Mouse (Mus musculus): ENCODE measurements at regions not wholly inside any gene's neighbourhood (a gene's known extent, or its start where the extent isn't known, plus 50 kb on each side); places are given as distances from the start of the nearest gene placed in this dataset.

GRCm38 (mm10) chr7:136676104-136676503 lies 218.3 kb upstream of the Mgmt start:
- intact Hi-C loops (cut with DNase I) = no loop called here
- DNase-seq = no peak

GRCm38 (mm10) chr7:136676987-136677545 lies 217.3 kb upstream of the Mgmt start:
- no peak for DNase-seq
- intact Hi-C loops (cut with DNase I) = no loop called here

GRCm38 (mm10) chr7:136689579-136689978 lies 204.8 kb upstream of the Mgmt start:
- intact Hi-C loops (cut with DNase I) = loop anchor here (5.0 kb wide), 2 partner anchors 148 to 202 kb away; no protein-coding TSS in a partner anchor
- DNase-seq = peak; percentile 16 to 40

GRCm38 (mm10) chr7:136706246-136706645 lies 188.2 kb upstream of the Mgmt start:
- no peak for DNase-seq
- intact Hi-C loops (cut with DNase I) = no loop called here

- intact Hi-C loops (cut with DNase I) = no loop called here
- DNase-seq = no peak
Observed at GRCm38 (mm10) chr7:136707200-136708003, 187.0 kb upstream of the Mgmt start.

- intact Hi-C loops (cut with DNase I) = no loop called here
- no peak for DNase-seq
Observed at GRCm38 (mm10) chr7:136708004-136708435, 186.4 kb upstream of the Mgmt start.

- DNase-seq = peak; percentile 26 to 34
- intact Hi-C loops (cut with DNase I) = no loop called here
Observed at GRCm38 (mm10) chr7:136710653-136711052, 183.8 kb upstream of the Mgmt start.

GRCm38 (mm10) chr7:136712962-136713640 lies 181.3 kb upstream of the Mgmt start:
- peak; percentile 22 to 33 for DNase-seq
- intact Hi-C loops (cut with DNase I) = no loop called here

- no peak for DNase-seq
- intact Hi-C loops (cut with DNase I) = no loop called here
Observed at GRCm38 (mm10) chr7:136727628-136728402, 166.6 kb upstream of the Mgmt start.

GRCm38 (mm10) chr7:136742171-136742570 lies 152.2 kb upstream of the Mgmt start:
- intact Hi-C loops (cut with DNase I) = no loop called here
- no peak for DNase-seq

GRCm38 (mm10) chr7:136745412-136745811 lies 149.0 kb upstream of the Mgmt start:
- intact Hi-C loops (cut with DNase I) = no loop called here
- DNase-seq = no peak

- intact Hi-C loops (cut with DNase I) = no loop called here
- no peak for DNase-seq
Observed at GRCm38 (mm10) chr7:136751477-136751876, 142.9 kb upstream of the Mgmt start.

- no peak for DNase-seq
- intact Hi-C loops (cut with DNase I) = no loop called here
Observed at GRCm38 (mm10) chr7:136754821-136755220, 139.6 kb upstream of the Mgmt start.

- intact Hi-C loops (cut with DNase I) = no loop called here
- DNase-seq = no peak
Observed at GRCm38 (mm10) chr7:136765026-136765425, 129.4 kb upstream of the Mgmt start.

- intact Hi-C loops (cut with DNase I) = no loop called here
- peak; percentile 11 to 15 for DNase-seq
Observed at GRCm38 (mm10) chr7:136767231-136767630, 127.2 kb upstream of the Mgmt start.

- no peak for DNase-seq
- intact Hi-C loops (cut with DNase I) = no loop called here
Observed at GRCm38 (mm10) chr7:136780708-136781107, 113.7 kb upstream of the Mgmt start.

GRCm38 (mm10) chr7:136791162-136791561 lies 103.3 kb upstream of the Mgmt start:
- intact Hi-C loops (cut with DNase I) = no loop called here
- DNase-seq = no peak

- no peak for DNase-seq
- intact Hi-C loops (cut with DNase I) = no loop called here
Observed at GRCm38 (mm10) chr7:136792131-136792530, 102.3 kb upstream of the Mgmt start.

- intact Hi-C loops (cut with DNase I) = no loop called here
- DNase-seq = no peak
Observed at GRCm38 (mm10) chr7:136796415-136796814, 98.0 kb upstream of the Mgmt start.

- DNase-seq = peak in 1 of 2 experiments; percentile 3
- intact Hi-C loops (cut with DNase I) = no loop called here
Observed at GRCm38 (mm10) chr7:136797780-136798435, 96.5 kb upstream of the Mgmt start.

Data from heart, postnatal 14 days (tissue).